Mouse (Mus musculus): ENCODE measurements at regions not wholly inside any gene's neighbourhood (a gene's known extent, or its start where the extent isn't known, plus 50 kb on each side); places are given as distances from the start of the nearest gene placed in this dataset.

DNA sequence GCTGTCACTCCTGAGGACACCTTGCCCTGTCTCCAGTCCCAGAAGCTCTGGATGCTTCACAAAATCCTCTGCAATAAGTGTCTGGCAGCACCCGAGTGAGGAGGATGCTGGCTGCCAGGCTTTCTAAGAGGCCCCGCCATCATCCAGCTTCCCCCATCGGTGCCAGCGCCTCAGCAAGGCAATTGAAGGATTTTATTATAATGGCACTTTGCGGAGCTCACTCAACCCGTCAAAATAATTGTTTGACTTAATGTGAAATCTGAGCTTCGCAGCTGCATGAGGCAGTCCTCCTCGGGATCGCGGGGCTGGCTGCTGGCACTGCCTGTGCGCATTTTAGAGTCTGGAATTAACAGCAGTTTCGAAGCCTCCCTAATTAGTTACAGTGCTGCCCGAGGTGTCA is 453.8 kb upstream of the Kdm8 start:
- peak; percentile 73 for DNase-seq
- intact Hi-C loops (cut with DNase I): no loop called here

DNA sequence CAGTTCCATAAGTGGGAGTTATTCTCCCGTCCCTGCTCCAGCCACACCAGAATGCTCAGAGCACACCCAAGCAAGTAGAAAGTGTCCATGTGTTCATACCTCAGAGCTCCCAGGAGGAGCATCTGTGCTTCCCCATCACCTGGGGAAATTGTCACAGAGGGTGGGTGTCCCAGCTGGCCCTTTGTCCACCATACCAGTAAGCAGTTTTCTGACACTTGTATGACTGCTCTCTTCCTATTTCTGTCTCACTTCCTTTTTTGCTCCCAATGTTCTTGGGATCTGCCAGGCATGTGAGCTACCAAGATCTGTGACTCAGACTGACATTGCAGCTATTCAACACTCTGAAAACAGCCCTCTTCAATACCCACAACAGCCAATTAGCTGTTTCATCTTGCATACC is 447.9 kb upstream of the Kdm8 start:
- DNase-seq: no peak
- intact Hi-C loops (cut with DNase I): no loop called here

DNA sequence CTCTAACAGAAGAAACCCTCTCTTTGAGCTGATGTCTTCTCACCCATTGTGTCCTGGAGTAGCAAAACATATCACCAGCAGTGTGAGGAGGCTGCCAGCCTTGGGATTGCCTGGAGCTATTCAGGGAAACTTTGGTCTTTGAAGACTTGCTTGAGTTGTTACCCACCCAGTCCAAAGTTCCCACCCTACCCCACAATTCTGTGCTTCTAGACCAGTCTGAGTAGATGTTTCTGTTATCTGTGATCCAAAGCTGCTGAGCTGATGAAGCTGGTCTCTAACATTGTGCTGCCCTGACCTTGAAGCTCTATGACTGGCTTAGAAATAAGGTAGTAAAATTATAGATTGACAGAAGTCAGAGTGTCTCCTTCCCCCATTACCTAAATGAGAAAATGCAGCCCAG is 443.8 kb upstream of the Kdm8 start:
- intact Hi-C loops (cut with DNase I): no loop called here
- no peak for DNase-seq

DNA sequence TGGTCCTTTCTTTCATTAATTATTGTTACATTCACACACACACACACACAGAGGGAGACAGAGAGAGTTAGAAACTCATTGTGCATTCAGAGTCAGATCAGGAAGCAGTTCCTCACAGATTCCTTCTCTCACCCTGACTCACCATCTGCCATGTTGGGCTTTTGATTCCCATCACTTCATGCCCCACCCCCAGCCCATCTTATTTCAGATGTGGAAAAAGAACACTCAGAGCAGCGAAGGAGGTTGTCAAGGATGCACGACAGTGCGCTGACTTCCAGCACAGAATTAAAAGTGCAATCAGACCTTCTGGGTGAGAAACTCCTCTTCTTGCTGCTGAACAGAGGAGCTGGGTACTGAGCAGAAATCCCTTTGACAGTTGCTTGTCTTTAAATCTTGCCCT is 438.8 kb upstream of the Kdm8 start:
- DNase-seq: peak; percentile 6
- intact Hi-C loops (cut with DNase I): no loop called here

DNA sequence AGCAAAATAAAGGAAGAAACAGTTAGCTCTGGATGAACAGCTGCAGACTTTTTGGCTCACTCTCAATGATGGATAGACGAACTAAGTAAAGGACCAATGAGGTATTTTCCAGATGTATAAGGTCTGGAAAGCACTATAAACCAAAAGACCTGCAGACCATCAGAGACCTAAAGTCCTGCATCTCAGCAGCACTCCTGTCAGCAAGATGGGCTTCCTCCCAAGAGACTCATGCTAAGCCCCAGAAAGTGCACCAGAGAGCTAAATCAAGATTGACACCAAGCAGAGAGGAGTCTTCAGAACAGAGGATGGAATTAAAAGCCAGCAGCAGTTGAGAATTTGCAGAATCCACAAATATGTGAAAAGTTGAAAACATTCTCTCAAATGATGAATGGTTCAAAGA is 425.2 kb upstream of the Kdm8 start:
- no peak for DNase-seq
- intact Hi-C loops (cut with DNase I): no loop called here

DNA sequence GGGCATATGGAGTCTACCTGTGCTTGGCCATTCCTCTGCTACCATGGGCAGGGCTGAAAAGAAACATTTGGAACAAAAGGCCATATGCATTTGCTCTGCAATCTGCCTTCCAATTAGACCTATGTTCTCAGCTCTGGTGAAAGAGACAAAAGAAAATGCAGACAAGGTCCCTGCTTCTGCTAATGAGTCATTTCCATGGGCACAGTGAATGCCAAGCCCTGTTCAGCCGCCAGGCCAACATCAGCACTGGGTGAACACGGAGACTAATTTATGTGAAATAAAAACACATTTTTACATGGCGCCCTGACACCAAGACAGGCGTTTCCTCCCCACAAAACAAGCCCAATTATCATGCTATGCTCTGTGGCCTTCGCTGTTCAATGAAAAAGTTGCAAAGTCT is 419.5 kb upstream of the Kdm8 start:
- no peak for DNase-seq
- intact Hi-C loops (cut with DNase I): no loop called here

DNA sequence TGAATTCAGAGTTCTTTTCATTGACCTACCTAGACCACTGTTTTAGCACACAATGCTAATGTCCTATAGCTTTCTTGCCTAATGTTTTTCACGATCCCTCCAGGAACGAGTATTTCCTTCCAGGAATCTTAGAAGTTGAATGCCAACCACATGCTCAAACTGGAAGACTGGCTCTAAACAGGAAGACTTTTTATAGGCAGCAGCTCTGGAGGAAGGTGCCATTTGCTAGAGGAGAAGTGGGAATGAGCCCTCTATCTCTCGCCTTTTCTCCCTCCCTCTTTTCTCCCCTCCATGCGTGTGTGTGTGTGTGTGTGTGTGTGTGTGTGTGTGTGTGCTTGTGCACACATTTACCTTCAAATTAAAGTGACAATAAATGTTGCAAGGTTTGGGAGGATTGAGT is 410.7 kb upstream of the Kdm8 start:
- intact Hi-C loops (cut with DNase I): no loop called here
- no peak for DNase-seq

DNA sequence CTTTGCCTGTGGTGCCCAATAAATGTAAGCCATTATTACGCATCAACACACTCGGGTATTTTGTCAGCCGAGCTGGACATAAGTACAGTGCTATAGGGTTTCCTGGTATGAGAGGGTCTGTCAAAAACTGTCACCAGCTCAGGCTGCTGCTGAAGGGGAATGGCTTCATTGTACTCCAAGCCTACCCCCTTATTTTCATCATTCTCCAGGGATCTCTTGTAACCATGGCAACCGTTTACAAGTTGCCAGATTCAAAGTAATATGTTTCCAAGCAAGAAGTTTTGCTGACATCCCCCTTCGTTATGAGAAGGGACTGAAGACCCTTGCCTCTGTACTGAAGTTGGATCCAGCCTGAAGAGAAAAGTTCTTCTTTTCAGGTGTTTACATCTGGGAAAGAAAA is 410.3 kb upstream of the Kdm8 start:
- intact Hi-C loops (cut with DNase I): no loop called here
- no peak for DNase-seq

DNA sequence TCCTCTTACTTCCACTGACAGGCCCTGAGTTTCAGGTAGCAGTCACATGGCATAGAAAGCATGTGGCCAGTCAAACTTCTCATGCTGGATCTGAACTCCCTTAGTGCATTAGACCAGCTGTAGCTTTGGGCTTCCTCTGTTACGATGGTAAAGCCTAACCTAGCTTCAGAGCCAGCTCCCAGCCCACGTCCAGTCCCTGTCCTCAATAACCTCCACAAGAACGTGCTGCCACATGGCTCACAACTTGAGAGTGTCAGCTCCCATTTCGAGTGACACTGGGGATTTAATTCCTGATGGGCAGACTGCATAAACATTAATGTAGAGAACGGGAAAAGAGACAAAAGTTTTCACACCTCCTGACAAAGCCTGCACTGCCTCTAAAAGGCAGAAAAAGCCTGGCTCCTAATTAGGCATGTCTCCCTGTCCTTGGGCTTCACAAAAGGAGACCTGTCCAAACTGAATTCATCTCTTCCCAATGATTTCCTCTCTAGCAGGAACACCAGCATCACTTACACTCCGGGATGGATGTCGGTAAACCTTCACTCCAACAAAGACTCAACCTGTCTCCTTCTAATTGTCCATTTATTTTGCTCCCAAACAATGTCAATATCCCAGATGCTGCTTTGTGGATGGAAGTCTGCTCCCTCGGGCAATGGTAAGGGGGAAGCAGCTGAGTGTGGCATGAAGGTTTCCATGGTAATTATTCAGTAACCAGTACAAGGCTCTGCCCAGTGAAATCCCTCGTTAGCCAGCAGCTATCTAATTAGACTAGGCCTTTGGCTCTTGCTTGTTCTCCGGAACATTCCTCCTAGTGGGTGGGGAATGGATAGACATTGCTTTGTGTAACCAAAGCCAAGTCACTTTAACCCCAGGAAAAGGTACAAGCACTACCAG is 408.1 kb upstream of the Kdm8 start:
- DNase-seq: peak; percentile 35
- intact Hi-C loops (cut with DNase I): no loop called here

DNA sequence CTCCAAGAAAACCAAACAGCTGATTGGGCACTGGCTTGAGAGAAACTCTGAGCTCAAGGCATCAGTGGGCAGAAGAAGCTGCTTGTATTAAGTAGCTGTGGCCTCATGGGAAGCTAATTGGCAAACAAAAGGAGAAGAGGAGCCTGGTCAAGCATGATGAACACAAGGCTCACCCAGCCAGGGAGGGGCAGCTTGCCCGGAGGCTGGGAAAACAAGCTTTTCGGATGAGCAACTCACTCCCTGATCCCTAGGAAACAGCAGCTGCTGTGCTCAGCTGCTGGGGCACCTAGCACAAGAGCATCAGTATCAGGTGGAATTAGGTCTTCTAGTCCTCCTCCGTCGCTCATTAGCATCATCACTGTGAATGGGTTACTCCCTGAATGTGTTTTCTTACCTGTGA is 405.6 kb upstream of the Kdm8 start:
- peak; percentile 82 for DNase-seq
- intact Hi-C loops (cut with DNase I): no loop called here

DNA sequence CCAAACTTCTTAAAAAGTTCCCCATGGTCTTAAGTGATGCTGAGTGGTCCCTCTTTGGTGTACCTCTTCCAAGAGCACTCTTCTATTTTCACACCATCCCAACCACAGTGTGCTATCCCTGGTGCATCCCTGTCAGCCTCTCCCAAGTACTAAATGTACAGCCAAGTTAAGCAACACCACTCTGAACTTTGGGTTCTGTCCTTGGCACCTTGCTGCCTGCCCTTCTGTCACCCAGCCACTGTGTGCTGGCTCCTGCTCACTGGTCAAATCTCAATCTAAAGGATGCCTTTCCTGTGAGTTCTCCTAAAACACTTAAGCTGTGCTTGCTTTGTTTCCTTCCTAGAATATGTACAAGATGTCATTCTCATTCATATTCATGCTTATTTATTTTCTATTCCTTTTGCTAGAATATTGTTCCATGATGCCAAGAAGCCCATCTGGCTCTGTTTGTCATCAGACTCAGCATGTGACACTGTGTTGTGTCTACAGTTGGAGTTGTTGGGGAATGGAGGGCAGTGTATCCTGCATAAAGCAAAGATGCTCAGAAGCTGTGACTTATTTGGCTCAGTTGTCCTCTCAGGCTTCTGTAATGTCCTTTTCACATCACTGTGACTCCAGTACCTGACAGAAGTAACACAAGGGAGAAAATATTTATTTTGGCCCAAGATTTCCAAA is 388.4 kb upstream of the Kdm8 start:
- no peak for DNase-seq
- intact Hi-C loops (cut with DNase I): no loop called here

DNA sequence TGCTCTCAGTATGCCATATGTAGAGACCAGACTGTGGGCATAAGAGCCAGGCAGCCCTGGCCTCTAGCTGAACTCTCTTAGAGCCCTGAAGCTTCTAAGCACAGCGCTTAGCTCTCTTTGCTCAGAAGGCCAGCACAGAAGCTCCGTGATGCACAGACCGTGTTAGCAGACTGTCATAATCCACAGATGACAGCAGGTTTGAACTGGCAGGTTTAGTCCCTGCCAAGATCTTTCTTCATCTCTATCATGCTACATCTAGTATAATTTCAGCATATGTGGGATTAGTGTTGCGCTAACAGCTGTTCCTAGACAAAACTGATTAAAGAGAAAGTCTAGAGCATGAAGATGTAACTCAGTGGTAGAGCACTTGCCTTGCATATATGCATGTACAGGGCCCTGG is 342.0 kb upstream of the Kdm8 start:
- no peak for DNase-seq
- intact Hi-C loops (cut with DNase I): no loop called here

DNA sequence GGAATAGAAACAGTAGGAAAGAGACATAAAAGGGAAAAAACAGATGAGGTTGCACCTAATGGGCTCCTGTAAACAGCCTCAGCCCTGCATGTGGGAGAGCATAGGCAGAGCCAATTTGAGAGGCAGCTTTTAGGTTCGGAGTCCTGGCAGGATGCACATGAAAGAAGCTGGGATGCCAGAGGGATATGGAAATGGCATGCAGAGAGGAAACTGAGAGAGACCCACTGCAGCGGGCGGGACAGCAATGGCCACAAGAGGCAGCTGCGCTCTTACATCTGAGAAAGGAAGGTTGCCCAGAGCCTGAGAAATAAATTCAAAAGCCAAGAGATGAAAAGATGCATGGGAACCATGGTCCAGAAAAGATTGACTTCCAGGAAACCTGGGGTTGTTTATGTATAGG is 340.5 kb upstream of the Kdm8 start:
- intact Hi-C loops (cut with DNase I): no loop called here
- peak; percentile 36 for DNase-seq

DNA sequence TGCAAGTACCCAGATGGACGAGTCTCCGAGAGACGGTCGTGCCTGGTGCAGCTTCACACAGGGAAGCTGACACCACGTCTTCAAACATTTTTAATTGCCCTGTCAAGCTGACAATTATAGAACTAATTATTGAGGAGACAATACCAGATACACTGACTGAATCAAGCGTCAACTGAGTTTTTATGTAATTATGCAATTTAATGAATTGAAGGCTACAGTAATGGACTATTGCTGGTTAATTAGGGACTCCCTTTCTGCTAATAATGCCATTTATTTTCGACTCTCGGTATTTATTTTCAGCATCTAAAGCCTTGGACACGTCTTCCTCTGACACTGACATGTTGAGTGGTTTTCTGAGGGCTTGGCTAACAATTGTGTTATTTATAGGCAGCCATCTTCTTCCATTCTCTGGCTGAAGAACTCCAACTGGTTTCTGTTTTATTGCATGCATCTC is 331.6 kb upstream of the Kdm8 start:
- no peak for DNase-seq
- intact Hi-C loops (cut with DNase I): no loop called here

DNA sequence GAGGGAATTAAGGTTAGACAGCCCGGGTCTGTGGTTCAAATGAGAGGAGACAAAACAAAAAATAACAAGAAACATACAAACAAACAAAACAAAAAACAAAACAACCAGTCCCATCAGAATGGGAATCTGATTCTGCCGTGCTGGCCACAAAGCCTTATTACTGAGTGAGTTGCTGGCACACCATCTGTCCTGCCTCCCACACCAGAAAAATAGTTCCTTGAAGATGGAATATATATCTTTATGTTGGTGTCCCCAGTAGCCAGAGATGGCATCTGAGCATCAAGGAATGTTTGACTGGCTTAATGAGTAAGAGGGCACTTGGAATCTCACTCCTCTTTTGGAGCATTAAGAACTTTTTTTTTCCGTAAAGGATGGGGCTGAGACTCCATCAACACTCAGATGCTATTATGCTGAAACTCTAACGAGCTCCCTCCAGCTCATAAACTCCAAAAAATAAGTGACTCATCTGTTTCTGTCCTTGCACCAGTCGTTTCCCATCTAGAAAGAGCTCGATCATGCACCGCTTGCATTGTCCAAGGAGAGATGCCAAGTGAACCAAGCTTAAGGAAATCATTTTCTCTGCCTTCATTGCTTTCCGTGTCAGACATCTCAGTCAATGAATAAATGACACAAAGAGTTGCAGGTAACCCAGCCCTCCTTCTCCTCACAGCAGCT is 329.0 kb upstream of the Kdm8 start:
- DNase-seq: no peak
- intact Hi-C loops (cut with DNase I): no loop called here

DNA sequence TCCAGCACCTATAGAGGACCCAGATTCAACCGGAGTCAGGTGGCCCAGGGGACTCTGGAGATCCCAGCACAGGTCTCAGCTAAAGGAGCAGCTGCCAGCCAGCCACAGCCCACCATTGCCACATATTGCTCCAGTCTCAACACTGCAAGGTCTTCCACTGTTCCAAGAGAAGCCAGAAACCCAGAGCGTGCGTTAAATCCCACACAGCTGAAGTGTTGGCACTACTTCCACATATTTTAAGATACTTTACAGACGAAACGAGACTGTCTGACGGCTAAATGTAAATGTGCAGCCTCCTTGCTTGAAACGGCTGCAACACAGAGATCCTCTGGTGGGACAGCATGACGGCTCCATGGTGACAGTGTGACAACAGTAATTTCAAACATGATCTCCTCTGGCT is 327.3 kb upstream of the Kdm8 start:
- intact Hi-C loops (cut with DNase I): no loop called here
- DNase-seq: no peak

DNA sequence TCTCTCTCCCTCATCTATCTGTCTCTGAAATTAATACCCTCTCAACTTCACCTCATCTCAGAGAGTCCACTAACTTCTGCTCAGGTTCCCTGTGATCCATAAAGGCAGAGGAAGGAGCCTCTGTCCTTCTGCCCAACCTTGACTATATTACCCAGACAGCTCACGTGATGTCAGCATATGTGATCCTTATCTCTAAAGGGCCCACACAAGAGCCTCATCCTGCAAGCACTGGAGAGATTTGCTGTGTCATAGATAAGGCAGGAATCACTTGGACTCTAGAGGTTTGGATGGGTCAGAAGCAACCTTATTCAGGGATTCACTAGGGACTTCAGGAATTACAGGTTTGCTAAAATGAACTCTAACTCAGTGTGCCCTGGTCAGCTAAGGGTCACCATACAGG is 315.3 kb upstream of the Kdm8 start:
- intact Hi-C loops (cut with DNase I): no loop called here
- DNase-seq: no peak

DNA sequence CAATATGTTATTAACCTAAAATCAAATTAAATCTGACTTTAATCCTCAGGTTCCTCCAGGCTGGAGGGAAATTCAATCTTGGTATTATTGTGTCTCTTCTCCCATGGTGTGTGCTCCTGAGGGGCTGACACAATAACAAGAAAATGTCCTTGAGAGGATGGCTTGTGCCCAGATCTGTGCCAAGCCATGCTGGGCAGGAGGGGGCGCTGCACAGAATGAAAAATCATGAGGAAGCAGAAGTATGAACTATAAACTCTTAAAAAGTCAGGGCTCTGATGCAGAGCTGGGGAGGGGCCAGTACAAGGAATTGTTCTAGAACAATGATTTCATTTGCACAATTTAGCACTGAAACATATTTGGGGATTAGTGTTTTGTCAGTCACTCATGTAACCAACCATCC is 312.5 kb upstream of the Kdm8 start:
- no peak for DNase-seq
- intact Hi-C loops (cut with DNase I): no loop called here

DNA sequence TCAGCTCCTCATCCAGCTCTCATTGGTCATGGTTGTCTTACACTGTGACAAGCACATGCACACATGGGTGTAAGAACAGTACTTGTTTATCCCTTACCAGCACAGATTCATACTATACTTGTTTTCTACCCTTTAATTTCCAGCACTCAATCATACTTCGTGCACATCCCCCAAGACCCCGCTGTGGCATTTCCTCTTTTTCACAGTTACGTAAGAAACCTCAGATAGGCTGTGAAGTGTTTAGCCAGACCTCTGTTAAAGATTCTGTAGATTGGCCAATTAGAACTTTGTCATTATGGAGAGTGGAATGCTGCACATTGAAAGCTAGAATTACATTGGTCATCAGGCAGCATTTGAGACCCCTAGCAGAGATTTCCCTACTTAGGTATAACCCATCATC is 305.9 kb upstream of the Kdm8 start:
- no peak for DNase-seq
- intact Hi-C loops (cut with DNase I): no loop called here

DNA sequence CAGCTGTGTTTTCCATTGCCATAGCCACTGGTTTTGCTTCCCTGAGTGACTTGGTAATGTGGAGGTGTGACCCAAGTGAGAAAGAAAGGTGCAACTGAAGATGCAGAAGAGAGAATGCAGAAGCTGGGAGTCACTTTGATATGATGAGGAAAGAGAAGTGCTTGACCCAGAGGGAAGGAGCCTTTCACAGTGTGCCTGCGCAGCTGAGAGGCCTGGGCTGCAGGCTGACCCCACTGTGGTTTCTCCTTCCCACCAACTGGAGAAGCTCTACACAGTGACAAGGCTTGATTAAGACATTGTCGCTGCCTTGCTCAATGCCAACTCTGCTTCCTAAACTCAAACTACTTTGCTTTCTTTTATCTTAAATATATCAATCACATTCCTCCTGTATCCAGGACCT is 305.3 kb upstream of the Kdm8 start:
- DNase-seq: no peak
- intact Hi-C loops (cut with DNase I): no loop called here

DNA sequence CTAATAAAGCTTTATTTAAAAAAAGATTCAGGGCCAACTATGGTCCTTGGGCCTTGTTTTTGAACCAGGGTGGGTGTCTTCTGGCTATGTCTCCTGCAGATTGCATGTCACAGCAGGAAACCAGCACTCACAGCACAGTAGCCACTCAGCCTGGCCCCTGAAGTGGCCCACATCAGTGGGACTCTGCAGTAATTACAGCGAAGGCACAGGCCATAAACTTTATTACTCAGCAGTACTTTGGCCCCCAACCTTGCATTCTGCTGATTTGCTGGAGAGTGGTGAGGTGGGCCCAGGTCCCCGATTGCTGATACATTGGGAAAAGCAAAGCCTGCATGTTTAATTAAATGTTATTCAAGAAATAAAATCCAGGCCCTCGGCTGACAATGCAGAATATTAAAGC is 303.6 kb upstream of the Kdm8 start:
- intact Hi-C loops (cut with DNase I): no loop called here
- DNase-seq: no peak

DNA sequence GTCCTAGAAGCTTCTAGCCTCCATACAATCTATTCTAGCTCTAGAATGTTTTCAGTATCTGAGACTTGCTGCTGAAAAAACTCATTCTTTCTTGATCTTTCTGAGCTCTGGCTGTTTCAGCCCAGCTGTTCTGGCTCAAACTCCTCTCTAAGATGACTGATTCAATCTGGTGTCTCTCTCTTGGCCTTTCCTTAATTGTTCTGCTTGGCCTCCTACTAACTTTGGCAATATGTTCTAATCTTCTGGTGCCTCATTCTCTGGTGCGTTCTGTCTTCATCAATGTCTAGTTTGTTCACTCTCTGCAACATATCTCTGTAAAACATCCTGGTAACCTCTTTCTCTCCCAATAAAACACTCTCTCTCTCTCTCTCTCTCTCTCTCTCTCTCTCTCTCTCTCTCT is 302.6 kb upstream of the Kdm8 start:
- no peak for DNase-seq
- intact Hi-C loops (cut with DNase I): no loop called here

All from left cerebral cortex, postnatal 4 days (tissue).